Mouse (Mus musculus) NIH3T3 (cell line): ENCODE results near the gene Reep1.

Experiments used
- DNase-seq: peaks from one replicate; pipeline ENCODE4 v3.0.0-alpha.2; 2012; ENCODE audit warnings: low read depth

Reep1 gene

DNA sequence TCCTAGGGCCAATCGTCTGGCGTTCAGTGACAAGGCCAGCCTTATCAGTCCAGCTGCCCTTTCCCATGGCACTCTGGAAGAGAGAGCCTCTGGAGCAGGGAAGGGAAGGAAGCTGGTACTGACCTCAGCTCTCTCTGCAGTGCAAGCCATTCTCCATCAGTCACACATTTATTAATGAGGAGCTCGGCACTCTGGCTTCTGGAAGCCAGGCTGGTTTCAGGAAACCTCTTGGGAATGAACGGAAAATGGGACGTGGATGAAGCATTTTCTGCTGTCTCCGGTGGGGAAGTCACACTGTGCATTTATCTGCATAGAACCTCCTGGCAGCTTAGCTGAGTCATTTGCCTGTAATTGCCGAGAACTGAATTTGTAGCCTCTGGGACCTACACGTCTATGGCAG is 29.8 kb downstream of the Reep1 start:
- no peak for DNase-seq

DNA sequence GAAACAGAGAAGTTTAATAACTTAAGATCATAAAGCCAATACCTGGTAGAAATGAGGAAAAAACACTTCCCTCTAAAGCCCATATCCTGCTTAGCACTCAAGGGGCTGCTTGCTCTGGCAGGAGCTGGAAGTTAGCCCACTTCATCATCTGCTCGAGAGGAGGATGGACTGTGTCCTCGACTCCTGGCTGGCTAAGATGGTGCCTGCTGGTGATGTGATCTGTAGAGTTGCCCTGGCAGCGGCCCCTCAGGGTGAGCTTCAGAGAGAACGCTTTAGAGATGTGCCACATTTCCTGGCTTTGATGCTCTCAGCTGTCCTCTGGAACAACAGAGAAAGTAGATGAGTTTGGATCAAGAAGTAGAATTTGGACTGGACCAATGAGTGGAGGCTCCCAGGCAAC is 31.2 kb downstream of the Reep1 start:
- DNase-seq: no peak

DNA sequence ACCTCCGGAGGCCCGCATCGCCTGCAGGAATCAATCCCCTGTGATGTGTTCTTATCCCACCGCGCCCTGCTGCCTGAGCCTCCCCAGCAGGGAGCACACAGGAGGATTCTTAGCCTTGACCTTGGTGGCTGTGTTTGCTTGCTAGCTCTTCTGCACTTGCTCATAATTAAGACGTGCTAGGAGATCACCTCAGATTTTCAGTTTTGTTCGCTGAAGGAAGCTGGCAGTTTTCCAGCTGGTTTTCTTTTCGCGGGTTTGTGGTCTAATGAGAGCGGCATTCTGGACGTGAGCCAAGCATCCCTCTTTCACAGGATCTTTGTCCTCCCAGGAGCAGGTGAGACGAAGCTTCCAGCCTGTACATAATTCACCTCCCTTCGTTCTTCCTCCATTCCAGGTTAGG is 33.6 kb downstream of the Reep1 start:
- no peak for DNase-seq

DNA sequence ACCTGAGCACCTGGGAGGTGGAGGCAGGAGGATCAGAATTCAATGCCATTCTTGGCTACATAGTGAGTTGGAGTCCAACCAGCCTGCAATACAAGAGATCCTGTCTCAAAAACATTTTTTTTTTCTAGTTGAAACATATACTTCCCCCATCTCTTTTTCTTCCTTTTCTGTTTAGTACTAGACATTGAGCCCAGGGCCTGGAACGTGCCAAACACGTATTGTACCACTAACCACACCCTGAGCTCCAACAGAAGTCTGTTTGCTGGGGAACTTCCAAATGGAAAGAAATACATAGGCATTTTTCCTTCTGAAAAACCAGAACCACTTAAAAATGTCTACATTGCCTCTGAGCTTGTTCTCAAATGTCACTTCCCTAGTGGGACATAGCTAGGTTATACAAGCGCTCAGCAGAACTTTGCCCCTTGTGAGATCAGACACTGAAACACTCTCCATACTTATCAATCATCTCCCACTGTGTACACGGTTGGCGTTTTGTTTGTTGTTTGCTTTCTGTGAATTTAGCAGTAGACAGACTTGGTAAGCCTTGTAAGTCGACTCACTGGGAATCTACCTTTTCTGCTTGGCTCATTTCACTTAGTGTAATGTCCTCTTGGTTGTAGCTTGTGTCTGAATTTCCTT is 34.8 kb downstream of the Reep1 start:
- DNase-seq: no peak

DNA sequence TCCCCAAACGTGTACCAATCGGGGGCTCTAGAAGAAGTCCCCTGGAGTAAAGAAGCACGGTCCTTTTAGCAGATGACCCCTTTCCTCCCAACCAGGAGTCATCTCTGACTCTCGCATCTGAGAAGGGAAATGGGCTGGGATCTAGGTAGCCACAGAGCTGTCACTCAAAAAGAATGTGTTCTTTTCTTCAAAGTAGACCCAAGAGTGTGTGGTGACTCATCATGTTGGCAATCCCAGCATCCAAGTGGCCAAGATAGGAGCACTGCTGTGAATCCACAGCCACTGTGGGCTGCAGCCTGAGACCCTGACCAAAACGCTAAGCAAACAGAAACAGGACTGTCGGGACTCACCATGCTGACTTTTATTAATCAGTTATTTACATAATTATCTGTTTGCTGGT is 37.6 kb downstream of the Reep1 start:
- DNase-seq: peak; percentile 53

DNA sequence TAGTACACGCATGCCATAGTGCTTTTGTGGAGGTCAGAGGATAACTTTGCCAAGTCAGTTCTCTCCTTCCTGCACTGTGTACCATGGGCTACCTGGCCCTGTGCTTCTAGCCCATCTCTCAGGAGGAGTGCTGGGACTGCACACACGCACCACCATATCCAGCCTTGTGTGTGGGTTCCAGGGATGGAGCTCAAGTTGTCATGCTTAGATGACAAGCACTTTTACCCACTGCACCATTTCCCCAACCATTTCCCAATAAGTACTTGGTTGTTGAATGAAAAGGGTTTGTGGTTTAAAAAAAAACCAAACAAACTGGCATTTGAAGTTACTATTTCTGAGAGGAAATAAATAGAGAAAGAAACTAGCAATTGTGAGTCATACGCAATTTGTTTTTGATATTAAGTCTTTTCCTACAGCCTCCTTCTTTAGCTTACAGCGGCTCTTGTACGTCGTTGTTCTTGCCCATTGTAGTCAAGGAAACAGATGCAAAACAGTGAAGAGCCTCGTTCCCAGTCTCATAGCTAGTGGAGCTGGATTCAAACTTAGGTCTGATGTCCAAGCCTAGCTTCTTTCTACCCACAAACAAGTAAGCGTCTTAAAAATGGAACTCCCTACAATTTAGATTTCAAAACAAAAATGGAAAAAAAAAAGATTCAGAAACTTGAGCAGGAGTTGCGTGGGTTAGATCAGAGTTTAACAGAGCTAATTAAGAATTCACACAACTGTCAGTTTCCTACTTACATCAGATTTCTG is 38.3 kb downstream of the Reep1 start:
- DNase-seq: no peak

DNA sequence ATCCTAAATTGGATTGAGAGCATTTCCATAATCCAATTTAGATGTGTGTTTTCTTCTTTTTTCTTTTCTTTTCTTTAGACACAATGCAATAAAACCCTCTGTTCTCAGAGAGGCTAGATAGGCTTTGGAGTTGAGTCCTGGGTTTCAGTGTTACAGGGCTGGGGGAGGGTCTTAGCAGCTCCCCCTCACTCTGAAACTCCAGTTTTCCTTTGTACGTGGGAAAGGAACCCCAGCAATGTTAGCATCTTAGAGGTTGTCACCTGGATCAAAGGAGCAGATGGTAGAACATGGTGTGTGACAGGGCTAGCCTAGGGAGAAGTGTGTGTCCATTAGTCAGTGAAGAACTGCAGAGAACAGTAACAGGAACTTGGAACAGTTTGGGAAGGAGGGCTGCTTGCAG is 38.9 kb downstream of the Reep1 start:
- DNase-seq: no peak

DNA sequence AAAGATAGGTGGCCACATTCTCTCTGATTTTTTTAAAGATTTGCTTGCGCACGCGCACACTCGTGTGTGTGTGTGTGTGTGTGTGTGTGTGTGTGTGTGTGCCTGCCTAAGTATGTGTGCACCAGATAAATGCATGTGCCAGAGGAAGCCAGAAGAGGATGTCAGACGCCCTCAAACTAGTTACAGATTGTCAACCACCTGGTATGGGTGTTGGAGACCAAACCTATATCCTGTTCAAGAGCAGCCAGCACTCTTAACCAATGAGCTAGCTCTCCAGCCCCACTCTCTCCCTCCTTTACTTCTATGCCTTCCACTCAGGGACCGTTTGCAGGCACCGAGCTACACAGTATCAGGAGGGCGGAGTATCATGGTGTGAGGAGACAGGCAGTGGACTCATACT is 39.5 kb downstream of the Reep1 start:
- no peak for DNase-seq

DNA sequence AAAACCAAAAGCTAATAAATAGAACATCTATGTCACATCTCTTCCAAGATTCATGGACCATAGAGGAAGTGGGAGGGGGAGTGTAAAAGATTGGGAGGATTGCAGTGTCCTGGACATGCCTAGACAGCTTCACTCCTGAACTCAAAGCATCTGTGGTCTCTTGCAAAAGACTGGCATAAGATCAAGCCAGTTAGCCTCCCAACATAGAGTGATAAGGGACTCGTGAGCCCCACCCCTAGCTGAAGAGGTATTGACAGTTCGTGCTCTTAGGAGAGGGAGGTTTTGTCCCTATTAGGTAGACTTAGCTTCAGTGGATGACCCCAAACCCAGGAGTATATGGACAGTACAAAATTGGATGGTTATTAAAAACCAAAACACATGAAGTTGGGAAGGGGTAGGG is 44.2 kb downstream of the Reep1 start:
- no peak for DNase-seq

DNA sequence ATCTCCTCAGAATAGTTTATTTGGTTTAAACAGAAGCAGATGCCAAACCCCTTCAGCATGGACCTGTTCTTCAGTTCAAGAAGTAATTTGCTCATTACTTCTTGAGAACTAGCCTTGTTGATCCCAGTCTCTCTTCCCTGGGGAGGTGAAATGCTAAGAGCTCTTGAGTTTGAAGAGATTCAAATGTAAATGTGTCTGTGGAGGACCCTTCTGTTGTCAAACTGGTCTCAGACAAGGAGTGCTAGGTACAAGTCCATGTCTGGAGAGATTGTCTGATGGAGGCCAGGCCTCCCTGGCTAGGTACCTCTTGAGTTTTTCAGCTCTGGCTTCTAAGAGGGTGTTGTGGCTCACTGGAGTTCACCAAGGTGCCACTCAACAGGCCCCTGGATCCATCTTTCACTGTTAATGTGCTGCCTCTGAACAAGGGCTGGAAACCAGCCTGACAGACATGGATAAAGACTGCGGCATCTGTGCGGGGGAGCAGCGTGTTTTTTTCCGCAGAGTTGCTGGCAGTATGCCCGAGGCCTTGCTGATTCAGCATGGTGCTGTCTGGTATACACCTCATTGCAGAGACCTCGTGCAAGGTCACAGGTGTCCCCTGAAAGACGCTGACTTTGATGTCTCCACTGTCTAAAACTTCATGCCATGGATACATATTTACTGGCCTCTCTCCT is 45.6 kb downstream of the Reep1 start:
- no peak for DNase-seq

DNA sequence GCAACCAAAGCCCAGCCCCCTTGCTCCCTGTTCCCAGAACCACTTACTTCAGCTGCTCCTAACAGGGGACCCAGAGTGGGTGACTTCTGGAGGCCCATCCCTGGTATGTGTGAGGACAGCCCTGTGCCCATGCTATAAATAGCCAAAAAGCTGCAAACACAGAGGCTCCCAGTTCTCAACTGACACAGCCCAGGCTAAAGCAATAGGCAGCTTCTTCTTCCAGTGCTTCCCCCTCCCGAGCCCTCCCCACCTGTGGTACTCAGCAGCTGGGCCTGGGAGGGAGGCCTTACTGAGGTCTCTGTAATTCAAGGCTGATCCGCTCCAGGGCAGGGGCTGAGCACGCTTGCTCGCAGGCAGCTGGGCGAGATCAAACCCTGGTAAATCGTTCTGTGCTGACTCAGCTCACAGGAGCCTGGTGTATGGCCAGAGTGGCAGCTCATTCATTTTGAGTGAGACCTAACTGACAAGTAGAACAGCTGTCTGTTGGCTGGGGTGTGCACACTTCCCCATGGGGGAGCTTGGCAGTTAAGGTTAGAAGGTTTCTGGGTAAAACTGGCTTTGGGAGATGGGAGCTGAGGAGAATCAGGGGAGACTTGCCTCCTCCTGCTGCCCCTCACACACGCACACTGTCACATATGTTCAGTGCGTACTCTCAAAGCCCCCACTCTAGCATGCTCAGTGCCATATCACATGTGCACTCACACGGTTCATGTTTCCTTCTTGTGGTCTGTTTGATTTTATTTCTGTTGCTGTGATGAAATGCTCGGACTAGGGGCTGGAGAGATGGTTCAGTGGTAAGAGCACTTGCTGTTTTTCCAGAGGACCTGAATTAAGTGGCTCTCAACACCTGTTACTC is 49.9 kb downstream of the Reep1 start:
- DNase-seq: peak; percentile 77

DNA sequence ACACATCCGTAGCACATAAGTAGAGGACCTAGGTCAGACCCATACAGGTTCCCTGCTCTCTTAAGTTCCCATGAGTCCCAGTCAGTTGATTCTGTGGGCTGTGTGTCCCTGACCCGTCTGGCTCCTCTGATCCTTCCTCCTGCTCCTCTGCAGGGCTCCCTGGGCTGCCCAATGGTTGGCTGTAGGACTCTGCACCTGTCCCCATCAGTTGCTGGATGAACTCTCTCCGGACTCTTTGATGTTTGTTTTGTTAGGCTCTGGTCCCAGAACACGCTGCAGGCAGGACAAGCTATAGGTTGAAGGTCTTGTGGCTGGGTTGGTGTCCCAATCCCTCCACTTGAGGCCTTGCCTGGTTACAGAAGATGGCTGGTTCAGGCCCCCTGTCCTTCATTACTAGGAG is 51.4 kb downstream of the Reep1 start:
- no peak for DNase-seq

DNA sequence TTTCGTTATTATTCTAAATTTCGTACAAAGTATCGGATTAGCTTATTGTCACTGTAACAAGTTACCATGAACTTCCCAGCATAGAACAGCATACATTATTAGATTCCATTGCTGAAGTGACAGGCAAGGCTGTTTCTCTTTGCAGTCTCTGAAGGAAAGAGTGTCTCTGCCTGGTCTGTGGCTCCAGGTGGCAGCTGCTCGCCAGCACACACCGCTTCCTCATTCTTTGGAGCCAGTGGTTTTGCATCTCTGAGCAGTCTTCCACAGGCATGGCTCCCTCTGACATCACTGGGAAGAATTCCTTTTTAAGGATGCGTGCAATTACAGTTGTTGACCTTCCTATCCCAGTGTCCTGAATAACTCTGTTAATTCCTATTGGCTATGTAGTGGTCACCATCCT is 52.7 kb downstream of the Reep1 start:
- DNase-seq: no peak

DNA sequence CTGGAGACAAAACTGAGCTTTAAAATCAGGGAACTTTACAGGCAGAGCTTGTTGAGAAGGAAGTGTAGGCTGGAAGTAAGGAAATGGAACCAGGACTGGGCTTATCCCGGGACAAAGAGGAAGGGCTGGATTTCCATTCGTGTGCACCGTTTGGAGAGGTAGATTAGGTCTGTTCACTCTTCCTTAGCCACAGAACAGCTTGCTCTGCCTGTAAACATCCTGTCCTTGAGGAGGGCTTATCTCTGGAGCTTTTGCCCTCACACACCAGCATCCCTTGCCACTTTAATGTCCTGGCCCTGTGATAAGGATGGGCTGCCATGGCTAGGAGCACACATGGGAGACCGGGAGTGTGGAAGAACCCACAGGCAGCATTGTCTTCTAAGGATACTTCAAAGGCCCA is 60.4 kb downstream of the Reep1 start:
- DNase-seq: no peak

DNA sequence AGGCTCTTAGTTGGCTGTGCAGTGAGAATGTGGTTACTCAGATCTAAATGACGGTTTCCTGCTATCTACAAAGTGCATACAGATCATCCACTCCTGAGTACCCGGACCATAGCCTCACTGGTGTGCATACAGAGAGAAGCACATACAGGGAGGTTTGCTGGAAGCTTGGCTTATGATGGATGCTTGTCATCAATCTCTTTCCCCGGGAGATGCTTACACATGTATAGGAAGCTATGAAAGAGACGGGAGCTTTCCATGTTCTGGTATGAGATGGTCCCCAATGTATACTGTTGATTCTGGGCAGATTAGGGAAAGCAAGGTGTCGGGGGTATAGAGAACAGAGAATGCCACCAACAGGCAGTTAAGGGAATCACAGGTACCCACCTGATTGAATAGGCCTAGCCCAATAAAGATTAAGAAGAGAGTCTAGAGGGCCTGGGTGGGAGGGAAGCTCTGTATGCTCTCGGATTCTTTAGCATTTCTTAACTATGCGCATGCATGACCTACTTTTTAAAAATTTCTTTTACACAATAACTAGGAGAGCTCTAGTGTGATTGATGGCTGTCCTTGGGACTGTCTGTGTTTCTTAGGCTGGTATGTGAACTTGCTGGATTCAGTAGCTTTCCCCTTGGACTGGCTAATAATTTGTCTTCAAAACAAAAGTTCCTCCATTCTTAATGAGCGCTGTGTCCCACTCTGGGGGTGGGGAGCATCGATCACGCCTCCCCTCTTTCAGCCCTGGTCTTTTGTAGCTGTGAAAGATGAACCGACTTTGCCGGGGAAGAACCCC is 62.7 kb downstream of the Reep1 start:
- no peak for DNase-seq

DNA sequence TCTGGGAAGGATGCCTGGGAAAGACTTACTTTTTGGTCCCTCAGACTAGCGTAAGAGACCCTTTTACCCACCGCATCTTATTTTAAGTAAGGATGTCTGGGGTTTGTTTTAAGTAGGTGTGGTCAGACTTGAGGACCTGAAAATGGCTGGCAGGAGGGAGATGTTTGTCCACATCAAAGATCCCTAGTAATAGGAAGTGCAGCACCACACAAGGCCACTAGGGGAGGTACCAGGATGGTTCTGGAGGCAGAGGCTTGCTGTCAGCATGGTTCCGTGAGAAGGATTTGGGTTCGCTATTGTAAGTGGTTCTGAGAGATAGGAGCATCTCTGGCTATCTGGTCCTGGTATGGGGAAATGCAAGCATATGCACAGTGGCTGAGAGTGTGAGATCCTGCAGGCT is 63.5 kb downstream of the Reep1 start:
- no peak for DNase-seq

DNA sequence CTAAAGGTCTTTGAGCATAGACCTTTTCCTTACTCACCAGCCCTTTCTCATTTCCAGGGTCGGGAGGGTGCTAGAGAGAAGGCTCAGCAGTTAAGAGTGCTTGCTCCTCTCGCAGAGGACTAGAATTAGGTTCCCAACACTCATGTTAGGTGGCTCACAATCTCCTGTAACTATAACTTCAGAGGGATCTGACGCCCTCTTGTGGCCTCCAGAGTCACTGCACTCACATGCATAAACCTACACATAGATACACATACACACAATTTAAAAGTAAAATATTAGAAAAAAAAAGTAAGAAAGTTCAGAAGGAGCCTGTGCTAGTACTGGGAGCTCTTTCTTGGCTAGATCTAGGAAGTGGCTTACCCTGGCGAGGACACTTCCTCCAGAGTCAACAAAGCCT is 63.9 kb downstream of the Reep1 start:
- no peak for DNase-seq

DNA sequence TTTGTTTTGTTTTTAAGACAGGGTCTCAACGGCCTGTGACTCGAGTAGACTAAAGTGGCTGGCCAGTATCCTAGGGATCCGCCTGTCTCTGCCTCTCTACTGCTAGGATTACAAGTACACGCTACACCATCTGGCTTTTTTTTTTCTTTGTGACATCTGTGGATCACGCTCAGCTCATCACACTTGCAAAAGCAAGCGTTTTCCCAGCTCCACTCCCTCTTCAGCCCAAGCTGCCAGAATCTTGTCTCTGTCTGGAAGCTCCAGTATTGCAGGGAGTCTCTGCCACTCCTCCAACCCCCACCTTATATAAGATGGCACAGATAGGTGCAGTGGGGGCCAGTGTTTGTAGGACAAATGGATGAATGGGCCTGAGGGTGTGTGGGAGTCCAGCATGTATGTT is 64.8 kb downstream of the Reep1 start:
- no peak for DNase-seq

DNA sequence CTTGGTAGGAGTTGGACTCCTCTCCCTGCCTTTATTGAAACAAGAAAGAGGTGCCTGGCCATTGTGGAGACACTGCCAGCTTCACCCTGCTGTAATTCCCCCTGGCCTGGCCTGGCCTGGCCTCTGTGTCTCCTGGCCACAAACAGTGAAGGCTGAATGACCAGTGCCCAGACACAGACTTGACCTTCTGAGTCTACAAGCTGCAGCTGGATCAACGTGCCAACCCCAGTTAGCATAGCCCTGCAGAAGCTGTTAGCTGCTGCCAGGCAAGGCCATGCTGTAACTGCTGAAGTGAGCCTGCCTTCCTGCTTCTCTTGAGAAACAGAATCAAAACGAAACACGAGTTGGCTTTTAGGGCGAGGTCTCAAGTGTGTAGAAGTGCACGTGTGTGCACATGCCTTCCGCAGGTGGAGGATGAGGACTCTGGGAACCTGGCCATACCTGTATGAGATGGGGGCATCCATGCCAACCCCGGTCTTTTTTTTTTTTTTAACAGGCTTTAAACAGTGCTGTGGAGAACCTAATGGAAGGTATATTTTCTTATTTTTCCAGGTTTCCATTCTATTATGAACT is 65.4 kb downstream of the Reep1 start:
- DNase-seq: no peak

DNA sequence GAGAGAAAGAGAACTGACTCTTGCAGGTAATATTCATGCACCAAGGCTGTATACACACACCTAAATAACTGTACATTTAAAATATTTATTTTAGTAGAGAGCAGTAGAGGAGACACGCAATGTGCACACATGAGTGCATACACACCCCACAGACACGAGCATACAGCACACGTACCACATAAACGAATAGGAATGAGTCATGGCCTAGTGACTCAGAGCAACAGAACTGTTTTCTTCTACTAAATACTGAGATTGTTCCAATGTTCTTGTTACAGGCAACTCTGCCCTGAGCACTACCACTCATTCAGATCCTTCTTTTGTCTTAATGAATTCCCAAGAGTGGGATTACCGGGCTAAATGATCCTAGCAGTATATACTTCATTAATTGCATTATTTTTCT is 70.7 kb downstream of the Reep1 start:
- DNase-seq: peak; percentile 63

DNA sequence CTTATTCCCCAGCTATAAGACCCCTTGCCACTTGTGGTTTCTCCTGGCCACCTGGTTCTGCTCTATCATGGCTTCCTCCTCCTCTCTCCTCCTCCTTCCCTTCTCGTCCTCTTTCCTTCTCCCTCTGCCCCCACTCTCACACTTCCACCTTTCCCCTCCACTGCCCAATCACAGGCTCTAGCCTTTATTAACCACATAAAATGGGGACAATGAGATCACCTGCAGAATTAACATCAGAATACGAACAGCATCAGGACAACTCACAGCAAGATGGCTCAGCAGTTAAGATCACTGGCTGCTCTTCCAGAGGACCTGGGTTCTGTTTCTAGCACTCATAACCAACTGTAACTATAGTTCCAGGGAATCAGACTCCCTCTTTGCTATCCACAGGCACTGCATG is 72.5 kb downstream of the Reep1 start:
- no peak for DNase-seq
